Mouse (Mus musculus) urinary bladder, postnatal 10 days (tissue): Measurements from ENCODE around the gene Ccl9.

ENCODE experiments used
- DNase-seq: peaks from one replicate; pipeline ENCODE4 v3.0.0; 2022; ENCODE audit warnings: low spot score

The Ccl9 gene

GRCm38 (mm10) chr11:83536831-83537230 is 41.6 kb downstream of the Ccl9 start:
- no peak for DNase-seq

DNA sequence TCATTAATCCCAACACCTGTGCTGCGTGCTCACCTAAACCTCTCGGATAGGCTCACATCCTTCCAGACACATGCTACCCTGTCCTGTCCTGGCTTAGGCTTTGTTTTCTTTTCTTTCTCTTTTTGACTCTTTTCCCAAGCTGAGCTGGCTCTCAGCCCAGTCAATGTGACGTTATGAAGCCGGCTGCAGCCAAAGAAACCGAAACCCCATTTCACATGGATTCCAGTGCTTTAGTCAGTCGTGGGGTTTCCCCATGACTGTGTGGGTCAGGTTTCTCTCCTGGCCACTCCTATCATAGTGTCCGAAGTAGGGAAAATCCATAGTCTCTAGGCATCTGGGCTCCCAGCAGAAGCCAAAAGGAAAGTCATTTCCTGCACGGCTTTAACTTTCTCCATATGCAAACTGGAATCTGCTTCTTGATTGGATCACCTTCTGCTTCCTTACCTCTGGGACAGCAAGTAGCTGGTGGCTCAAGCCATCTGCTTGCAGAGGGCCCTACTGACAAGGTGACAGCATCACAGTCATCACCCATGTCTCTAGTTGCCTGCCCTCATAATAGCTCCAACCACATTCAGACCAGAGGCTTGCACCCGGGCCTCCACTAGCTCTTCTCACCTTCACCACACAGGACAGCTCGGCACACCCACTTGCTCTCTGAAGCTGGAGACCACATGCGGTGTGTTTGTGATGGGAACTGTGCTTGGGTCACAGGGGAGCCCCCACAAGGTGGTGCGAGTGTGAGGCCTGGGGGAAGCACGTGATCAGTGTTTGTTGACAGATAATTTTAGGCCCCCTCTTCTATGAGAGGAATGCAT is 43.6 kb downstream of the Ccl9 start:
- peak; percentile 14 for DNase-seq

DNA sequence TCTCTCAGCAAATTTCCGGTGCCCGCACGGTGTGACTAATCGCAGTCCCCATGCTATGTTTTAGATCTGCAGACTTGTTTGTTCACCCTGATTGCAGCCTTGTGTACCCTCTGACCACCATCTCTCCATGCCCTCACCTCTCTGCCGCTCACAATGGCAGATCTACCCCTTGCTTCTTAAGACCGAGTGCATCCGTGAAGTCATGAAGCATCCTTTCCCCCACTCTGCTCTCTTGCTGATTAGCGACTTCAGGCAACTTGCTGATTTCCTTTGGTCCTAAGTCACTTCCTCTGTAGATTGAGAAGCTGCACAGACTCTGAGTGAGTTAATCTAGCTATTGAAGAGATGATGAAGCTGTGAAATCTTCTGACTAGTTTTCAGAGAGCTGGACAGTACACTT is 44.3 kb downstream of the Ccl9 start:
- no peak for DNase-seq

- no peak for DNase-seq
Observed at GRCm38 (mm10) chr11:83533192-83533591, 45.2 kb downstream of the Ccl9 start.

DNA sequence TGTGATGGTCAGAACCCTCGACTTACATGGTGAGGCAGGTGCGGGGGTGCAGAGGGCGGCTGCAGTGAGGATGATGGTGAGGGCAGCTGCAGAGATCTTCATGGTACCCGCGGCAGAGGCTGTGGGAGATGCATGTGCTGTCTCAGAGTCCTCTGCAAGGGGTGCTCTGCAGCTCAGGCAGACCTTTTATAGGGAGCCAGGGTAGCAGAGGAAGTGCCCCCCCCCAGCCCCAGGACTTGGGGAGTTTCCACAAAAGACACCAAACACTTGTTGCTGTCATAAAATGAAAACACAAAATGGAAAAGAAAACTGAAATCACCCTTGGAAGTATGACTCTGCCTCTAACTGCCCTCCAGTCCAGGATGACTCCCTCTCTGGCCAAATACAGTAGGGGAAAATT is 48.1 kb downstream of the Ccl9 start, which contains the start of gene Ccl5:
Ccl5 (minus strand) TSS at position 159 of the 400 bp plus-strand sequence.
- DNase-seq: no peak

- DNase-seq: no peak
Observed at GRCm38 (mm10) chr11:83529024-83529423, 49.4 kb downstream of the Ccl9 start.
